Mouse (Mus musculus) intestine, embryonic 14.5 days (tissue): ENCODE data around the gene Tfap2a. TPM values are rescaled to one million over a fixed set of nuclear protein-coding genes. Genes with fewer than 3 reads are reported as not detected.

Source experiments
- ATAC-seq: fragments of 200-750 bp; cut with Nextera tagmentation; replicated peaks from 2 replicates; pipeline ENCODE4 v1.8.0; 2017; ENCODE audit warnings: low read depth, moderate number of reproducible peaks, moderate TSS enrichment, moderate library complexity; ENCODE audit not compliant: low FRiP score, low TSS enrichment
- DNase-seq: peaks from one replicate; pipeline ENCODE4 v3.0.0-alpha.2; 2018; ENCODE audit warnings: low spot score
- H3K27ac ChIP-seq: fragments of 300-500 bp; sonication (generic); 2 replicates; pipeline ENCODE4 v1.5.1; 2014; ENCODE audit warnings: low read depth, mild to moderate bottlenecking, control low read depth
- H3K27me3 ChIP-seq: fragments of 300-500 bp; sonication (generic); replicated peaks from 2 replicates; pipeline ENCODE4 v1.6.1; 2014; ENCODE audit warnings: low read length, control low read depth; ENCODE audit not compliant: control insufficient read depth, insufficient read depth
- H3K36me3 ChIP-seq: fragments of 300-500 bp; sonication (generic); 2 replicates; pipeline ENCODE4 v1.6.1; 2014; ENCODE audit warnings: low read length, control low read depth; ENCODE audit not compliant: control insufficient read depth, insufficient read depth
- H3K4me1 ChIP-seq: fragments of 300-500 bp; sonication (generic); replicated peaks from 2 replicates; pipeline ENCODE4 v1.6.1; 2014; ENCODE audit warnings: low read length, control low read depth, mixed read lengths; ENCODE audit not compliant: control insufficient read depth, insufficient read depth
- H3K4me2 ChIP-seq: fragments of 300-500 bp; sonication (generic); 2 replicates; pipeline ENCODE4 v1.6.1; 2014; ENCODE audit warnings: low read length
- H3K4me3 ChIP-seq: fragments of 300-500 bp; sonication (generic); 2 replicates; pipeline ENCODE4 v1.5.1; 2014; ENCODE audit warnings: low read depth, low read length, control low read depth, mixed read lengths
- H3K9ac ChIP-seq: fragments of 300-500 bp; sonication (generic); 2 replicates; pipeline ENCODE4 v1.6.1; 2014; ENCODE audit warnings: mild to moderate bottlenecking, low read length
- H3K9me3 ChIP-seq: fragments of 300-500 bp; sonication (generic); 2 replicates; pipeline ENCODE4 v1.6.1; 2016; ENCODE audit warnings: low read length, control low read depth; ENCODE audit not compliant: control insufficient read depth
- WGBS: fragments of 180-500 bp; shearing (Covaris S2); extraction: QIAGEN DNeasy Blood & Tissue Kit; methylation state at CpG from one replicate; pipeline ENCODE4 v1.1.7; 2014; 5-methylcytosine and 5-hydroxymethylcytosine counted together
- polyA plus RNA-seq: library from polyadenylated mRNA; unstranded; fragments of >200 nt; fragmentation: Nextera tagmentation; extraction: Ambion mirVana; gene quantifications from 2 replicates; pipeline ENCODE4 v1.2.1, GENCODE M21; 2014

Tfap2a gene
- polyA plus RNA-seq, 1 experiment from 2014 or later: 0.31 TPM

DNA sequence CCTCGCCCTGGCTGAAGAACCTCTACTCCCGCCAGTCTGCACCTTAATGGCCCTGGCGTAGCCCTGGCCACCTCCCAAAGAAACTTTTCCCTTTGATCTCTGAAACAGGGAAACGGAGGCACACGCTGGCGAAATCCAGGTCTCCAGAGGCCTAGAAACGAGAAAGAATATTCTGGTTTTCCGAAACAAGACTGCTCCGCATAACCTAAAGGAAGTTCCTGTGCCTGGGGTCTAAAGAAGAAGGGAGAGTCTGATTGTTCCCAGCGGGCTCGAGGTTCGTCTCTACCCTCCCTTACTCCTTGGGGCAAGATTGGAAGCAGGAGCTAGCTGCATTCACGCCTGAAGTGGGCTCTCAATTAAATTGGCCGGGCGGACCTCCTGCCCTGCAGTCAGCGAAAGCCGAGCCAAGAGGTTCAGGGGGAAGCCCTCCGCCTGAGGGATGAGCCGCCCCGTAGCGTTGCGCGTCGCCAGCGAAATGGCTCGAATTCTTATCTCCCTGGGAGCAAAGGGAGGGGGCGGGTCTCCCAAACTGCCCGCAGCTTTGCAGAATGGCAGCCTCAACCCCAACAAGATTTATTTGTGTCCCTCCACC lies 33.2 kb downstream of the Tfap2a start:
- no peak overlapping the region for H3K9ac ChIP-seq
- H3K27ac ChIP-seq: no peak overlapping the region
- peak overlapping the region; percentile 16; the same call in 1 of the 2 replicates for H3K4me3 ChIP-seq
- no peaks in the 10 kb centered on the region for H3K9me3 ChIP-seq
- ATAC-seq: no peak
- H3K4me1 ChIP-seq: 0 out of 2 replicates have a peak, but pooled peaks cover 4% of the 10 kb centered on the region
- H3K36me3 ChIP-seq: no peaks in the 10 kb centered on the region
- no peak for DNase-seq
- no peak overlapping the region for H3K4me2 ChIP-seq
- peaks cover 99% of the 10 kb centered on the region for H3K27me3 ChIP-seq
- under 1% methylated on average over 28 of the region's 28 CpGs for WGBS

DNA sequence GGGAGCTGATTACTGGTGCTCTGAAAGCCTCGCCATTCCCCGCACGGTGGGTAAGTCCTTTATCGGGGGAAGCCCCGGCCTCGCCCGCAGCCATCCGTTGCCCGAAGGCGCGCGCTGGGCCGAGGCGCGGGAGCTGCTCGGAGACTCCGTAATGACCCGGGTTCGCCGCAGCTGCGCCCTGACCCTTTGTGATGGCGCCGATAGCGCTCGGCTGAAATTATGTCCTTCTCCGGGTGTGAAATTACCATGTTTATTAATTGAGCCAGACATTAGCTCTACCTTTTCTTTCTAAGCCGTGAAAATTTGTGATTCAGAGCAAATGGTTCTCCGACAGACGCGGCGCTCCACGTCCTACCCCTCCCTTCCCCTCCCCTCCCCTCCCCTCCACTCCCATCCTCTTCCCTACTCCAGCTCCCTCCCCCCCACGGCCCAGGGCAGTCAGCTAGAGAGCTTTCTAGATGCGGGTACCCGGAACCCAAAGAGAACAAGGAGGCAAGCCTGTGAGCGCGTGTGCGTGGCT lies 34.1 kb downstream of the Tfap2a start:
- Histone ChIP-seq H3K4me1 (0 out of 2 replicates have a peak, but pooled peaks cover 4% of the 10 kb centered on the region), H3K36me3 (no peaks in the 10 kb centered on the region), H3K4me2 (peak overlapping the region; percentile 33), H3K9me3 (no peaks in the 10 kb centered on the region), H3K4me3 (peak overlapping the region; percentile 16), H3K27ac (no peak overlapping the region), H3K9ac (no peak overlapping the region), H3K27me3 (peaks cover 95% of the 10 kb centered on the region)
- no peak for DNase-seq
- WGBS: 1% methylated on average over 38 of the region's 38 CpGs
- no peak for ATAC-seq

DNA sequence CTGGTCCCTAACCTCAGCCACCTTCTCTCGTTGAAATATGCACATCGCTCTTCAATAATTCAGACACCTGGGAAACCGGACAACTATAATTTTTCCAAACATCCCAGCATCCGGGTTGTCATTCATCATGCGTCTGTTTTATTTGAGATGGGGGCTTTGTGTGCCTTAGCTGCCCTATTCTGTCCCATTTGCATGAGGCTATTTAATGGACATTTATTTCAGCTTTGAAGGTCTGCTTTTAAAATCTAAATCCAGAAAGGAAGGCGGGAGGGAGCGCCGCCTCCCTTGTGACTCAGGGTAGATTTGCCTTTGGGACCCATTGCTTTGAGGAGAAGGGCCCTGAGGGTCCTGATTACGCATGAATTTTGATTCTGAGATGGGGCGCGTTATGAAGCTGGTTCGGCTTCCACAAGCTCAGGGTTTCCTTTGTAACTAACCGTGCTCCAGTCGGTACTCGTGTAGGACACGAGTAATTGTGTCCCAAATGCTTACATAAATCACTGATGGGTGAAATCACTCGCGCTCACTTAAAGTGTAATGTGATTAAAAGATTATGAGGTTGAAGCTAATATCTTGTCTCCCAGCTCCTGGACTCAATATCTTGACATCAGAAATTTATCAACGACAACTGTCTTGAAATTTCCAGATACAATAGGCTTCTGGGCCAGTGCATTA lies 34.9 kb downstream of the Tfap2a start:
- Histone ChIP-seq H3K27me3 (peaks cover 87% of the 10 kb centered on the region), H3K4me2 (no peak overlapping the region), H3K9ac (no peak overlapping the region), H3K36me3 (no peaks in the 10 kb centered on the region), H3K27ac (no peak overlapping the region), H3K4me3 (0 out of 2 replicates have a peak overlapping the region, but pooled peaks have one; percentile 16), H3K9me3 (no peaks in the 10 kb centered on the region), H3K4me1 (0 out of 2 replicates have a peak, but pooled peaks cover 4% of the 10 kb centered on the region)
- 2% methylated on average over 19 of the region's 19 CpGs for WGBS
- ATAC-seq: no peak
- DNase-seq: no peak

DNA sequence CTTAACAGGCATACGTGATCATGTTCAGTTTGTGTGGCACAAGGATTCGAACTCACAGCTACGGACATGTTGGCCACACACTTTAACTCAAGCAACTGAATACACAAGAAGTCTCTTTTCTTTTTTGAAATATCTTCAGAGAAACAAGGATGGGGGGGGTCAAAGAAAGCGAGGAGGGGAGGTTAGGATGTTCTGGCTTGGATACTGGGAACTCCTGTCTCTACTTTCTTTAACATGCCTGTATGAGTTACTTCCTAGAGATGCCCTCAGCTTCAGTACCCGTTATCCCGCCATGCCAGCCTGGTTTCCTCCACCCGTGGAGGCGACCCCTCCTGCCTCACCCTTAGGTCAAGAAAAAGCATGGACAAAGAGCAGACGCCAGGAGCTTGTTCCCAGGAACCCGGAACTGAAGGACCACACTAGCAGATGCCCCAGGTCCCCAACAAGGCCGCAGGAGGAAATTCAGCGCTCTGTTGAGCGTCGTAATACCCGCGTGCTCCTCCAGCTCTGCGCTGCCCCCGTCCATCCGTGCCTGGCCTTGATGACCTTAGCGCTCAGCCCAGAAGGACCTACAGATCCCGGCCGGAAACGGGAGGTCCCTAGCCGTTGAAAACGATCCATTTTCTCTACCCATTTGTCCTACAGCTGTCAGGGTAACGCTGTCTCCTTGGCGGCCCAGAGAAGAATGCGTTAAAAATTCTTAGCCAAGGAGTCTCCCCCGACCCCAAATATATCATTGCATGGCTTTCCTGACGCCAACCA lies 35.6 kb downstream of the Tfap2a start:
- no peak overlapping the region for H3K4me3 ChIP-seq
- H3K4me2 ChIP-seq: no peak overlapping the region
- H3K4me1 ChIP-seq: 0 out of 2 replicates have a peak, but pooled peaks cover 4% of the 10 kb centered on the region
- no peaks in the 10 kb centered on the region for H3K9me3 ChIP-seq
- H3K27me3 ChIP-seq: peaks cover 80% of the 10 kb centered on the region
- no peak for DNase-seq
- no peak overlapping the region for H3K27ac ChIP-seq
- no peaks in the 10 kb centered on the region for H3K36me3 ChIP-seq
- ATAC-seq: no peak
- H3K9ac ChIP-seq: no peak overlapping the region
- WGBS: 6% methylated on average over 30 of the region's 30 CpGs

DNA sequence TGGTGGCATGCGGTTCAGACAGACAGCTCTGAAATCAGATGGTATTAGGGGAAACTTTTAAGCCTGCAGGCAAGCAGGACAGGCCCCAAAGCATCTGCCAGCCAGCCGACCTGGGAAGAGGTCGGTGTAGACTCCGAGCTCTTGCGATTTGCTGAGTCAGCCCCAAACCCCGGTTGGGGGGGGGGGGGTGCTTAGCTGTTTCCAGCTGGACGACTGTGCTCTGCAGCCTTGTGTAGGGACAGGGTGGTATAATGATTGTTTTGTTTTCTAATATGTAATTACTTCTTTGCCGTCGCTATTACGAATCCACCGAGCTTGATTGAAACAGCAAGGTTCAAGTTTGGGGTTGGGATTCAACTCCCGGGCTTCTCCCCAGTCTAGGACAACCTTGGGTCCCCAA lies 36.5 kb downstream of the Tfap2a start:
- no peaks in the 10 kb centered on the region for H3K36me3 ChIP-seq
- H3K27ac ChIP-seq: no peak overlapping the region
- H3K4me1 ChIP-seq: 0 out of 2 replicates have a peak, but pooled peaks cover 4% of the 10 kb centered on the region
- 3% methylated on average over 12 of the region's 12 CpGs for WGBS
- peaks cover 71% of the 10 kb centered on the region for H3K27me3 ChIP-seq
- ATAC-seq: no peak
- H3K9ac ChIP-seq: no peak overlapping the region
- no peaks in the 10 kb centered on the region for H3K9me3 ChIP-seq
- DNase-seq: no peak
- no peak overlapping the region for H3K4me2 ChIP-seq
- H3K4me3 ChIP-seq: no peak overlapping the region

DNA sequence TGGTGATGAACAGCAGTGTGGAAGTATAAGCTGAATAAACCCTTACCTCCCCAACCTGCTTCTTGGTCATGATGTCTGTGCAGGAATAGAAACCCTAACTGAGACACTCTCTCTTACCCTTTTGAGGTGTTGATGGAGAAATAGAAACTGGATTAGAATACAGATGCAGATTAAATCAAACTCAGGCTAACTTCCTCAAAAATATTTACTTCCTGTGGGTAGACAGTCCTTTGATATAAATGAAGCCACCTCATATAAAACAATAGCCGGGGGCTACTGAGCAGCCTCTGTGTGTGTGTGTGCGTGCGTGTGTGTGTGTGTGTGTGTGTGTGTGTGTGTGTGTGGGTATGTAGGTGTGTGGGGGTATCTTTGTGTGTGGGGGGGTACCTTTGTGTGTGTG lies 52.4 kb downstream of the Tfap2a start:
- DNase-seq (no peak), ATAC-seq (no peak)
- H3K27ac ChIP-seq: no peak overlapping the region
- no peak overlapping the region for H3K9ac ChIP-seq
- H3K36me3 ChIP-seq: no peaks in the 10 kb centered on the region
- no peak overlapping the region for H3K4me3 ChIP-seq
- no peaks in the 10 kb centered on the region for H3K9me3 ChIP-seq
- no peaks in the 10 kb centered on the region for H3K4me1 ChIP-seq
- no peaks in the 10 kb centered on the region for H3K27me3 ChIP-seq
- H3K4me2 ChIP-seq: no peak overlapping the region
- 94% methylated on average over 3 of the region's 3 CpGs for WGBS

DNA sequence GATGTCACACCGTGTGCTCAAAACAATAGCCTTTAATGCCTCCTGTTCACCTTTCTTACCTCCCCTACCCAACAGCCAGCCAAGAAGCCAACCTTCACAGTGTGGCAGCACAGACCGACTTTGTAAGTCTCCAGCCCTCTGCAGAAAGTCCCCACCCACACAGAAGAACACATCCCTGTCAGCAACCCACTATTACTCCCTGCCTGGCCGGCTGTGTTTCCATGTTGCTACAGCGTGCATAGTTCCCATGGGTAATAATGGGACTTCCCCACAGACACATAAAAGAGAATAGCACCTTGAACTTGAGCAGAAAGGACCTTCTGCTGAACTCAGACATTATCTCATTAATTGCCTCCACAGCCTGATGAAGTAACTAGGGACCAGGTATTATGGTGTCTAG lies 61.4 kb downstream of the Tfap2a start:
- Histone ChIP-seq H3K36me3 (no peaks in the 10 kb centered on the region), H3K27ac (no peak overlapping the region), H3K27me3 (no peaks in the 10 kb centered on the region), H3K4me2 (no peak overlapping the region), H3K4me1 (no peaks in the 10 kb centered on the region), H3K9ac (no peak overlapping the region), H3K4me3 (no peak overlapping the region), H3K9me3 (no peaks in the 10 kb centered on the region)
- DNase-seq (no peak), ATAC-seq (no peak)
- 42% methylated on average over 4 of the region's 4 CpGs for WGBS
